Mouse (Mus musculus): ENCODE results near the gene Cdh13.

Gene Cdh13

DNA sequence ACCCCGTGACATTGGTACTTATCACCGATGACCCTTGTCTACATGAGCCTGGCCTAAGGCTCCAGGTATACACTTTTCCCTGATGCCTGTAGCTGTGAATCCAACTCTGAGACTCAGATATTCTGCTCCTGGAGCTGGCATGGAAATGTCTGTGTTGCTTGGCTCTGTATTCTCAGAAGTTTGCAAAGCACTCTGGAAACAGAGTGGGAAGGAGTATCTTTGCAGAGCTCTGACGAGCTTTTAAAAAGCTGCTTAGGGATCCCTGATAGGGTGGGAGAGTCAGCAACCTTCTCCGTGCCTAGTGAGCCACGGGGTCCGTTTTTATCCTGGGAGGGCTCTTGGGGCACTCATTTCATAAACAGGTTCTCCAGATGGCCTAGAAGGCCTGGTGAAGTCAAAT, 526.1 kb downstream of the Cdh13 start:
- CTCF ChIA-PET = no interaction called here

DNA sequence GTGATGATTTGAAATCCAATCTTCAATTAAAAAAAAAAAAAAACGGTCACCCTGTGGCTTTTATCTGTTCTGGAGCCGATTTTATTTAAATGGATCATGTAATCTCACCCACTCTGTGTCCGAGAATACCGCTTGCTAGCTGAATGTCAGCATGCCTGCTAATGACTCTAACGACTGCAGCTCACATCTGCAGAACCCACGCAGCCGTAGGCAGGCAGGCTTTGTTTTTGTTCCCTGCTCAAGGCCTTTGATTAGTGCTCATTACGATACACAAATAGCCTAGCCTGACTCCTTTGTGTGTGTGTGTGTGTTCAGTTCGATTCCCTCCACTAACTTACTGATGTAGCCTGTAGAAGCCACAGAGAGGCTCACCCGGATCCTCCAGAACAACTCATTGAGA, 531.5 kb downstream of the Cdh13 start:
- CTCF ChIA-PET = no interaction called here

DNA sequence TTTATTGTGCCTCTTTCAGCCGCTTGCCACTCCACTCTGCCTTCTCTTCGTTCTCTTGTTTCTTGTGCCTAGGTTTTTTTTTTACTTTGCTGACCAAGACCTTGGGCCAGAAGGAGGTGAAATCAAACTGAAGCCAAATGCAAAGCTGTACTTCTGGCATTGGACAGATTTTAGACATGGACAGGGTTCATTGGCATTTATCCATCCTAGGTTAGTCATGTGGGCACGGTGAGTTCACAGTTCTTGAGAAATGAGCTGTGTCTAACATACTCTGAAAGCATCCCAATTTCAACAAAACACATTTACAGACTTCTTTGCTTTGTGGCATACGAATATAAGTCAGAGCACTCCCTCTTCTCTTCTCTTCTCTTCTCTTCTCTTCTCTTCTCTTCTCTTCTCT, 543.2 kb downstream of the Cdh13 start:
- CTCF ChIA-PET = no interaction called here

DNA sequence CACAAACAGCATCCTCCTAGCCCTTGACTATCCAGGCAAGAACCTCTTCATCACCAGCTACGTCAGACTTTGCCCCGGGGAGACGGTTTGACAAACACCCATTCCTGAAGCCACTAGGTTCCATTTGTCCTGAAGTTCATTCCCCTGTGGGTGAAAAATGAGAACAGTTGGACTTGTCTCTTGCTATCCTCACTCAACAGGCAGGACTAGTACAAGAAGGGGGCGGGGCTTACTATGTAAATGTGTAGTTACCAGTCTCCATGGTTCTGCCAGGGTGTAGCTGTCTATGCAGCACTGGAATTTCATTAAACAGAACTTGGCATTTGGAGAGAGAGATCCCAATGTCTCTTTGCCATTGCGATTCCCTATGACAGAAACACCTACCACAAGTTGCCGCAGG, 544.2 kb downstream of the Cdh13 start:
- CTCF ChIA-PET = no interaction called here

DNA sequence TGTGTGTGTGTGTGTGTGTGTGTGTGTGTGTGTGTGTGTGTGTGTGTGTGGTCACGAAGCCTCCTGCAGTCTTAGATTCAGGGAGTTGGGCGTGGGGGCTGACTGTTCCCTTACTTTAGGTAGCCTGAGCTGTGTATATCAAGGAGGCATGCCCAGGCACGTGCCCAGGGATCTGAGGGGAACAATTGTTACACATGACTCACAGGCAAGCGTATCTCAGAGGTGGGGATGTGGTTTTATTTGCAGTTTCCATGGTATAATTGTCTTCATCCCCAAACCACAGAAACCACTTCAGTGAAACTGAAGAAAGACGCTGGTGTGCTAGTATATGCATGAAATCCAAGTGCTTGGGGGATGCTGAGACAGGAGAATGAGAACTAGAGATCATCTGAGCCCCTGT, 546.8 kb downstream of the Cdh13 start:
- CTCF ChIA-PET = no interaction called here

DNA sequence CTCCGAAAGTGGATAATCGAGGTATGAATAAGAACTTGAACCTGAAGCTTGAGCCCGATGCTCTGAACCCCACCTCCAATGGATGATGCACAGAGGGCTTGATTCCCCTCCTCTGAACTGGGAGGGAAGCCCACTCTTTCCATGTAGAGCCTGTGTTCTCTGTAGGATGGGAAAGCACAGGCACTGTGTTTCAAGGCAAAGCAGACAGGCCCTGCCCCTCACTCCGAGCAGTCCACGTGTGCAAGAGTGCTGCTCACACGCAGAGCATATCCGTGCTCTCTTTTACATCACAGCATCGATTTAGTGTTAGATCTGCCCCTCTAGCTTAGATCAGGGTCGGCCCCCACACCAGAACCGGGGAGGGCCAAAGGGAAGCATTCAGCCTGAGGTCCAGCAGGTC, 547.5 kb downstream of the Cdh13 start:
- CTCF ChIA-PET = no interaction called here

DNA sequence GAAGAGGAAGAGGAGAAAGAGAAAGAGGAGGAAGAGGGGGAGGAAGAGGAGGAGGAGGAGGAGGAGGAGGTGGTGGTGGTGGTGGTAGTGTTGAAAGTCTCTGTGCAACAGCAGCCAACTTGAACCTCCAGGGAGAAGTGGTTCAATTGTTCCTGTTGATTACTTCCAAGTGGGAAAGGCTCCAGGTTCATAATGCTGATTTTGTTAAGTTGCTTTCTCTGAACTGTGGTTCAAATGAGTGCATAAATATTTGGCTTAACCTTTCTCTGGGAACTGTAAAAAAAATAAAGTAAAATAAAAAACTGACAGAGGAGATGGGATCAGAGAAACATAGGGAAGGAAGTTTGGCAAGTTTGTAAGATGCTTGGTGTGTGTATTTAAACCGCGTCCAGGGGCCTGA, 555.3 kb downstream of the Cdh13 start:
- CTCF ChIA-PET = no interaction called here

DNA sequence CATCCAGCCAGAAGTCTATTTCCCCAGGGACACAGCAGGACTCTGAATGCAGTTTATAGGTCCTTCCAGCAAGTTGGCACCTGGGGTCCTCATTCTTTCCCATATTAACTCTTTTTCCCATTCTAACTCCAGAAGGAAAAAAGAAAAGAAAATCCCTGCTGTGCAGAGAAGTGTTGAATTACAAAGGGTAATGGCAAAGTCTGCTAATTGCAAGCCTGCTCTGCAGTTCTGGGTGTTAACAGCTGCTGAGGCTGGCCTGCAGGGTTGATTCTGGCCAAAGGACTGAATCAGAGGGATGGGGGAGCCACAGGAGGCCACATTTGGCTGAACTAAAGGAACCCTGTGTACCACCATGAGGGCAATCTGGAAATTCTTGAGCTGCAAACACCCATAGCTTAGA, 562.2 kb downstream of the Cdh13 start:
- CTCF ChIA-PET = no interaction called here

DNA sequence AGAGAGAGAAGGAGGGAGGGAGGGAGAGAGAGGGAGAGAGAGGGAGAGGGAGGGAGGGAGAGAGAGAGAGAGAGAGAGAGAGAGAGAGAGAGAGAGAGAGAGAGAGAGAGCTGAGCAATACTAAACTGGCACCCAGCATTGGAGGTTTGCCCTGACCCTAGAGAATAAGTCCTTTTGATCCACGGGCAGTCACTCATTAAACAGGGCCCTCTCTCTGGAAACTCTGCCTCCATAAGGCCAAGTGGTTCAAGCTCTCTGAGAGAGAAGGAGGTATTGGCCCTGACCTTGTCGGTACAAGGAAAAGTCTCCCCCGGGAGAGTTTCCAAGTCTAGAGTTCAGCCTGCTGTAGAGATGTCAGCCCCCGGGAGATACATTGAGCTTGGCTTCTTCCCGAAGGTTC, 564.5 kb downstream of the Cdh13 start:
- CTCF ChIA-PET = no interaction called here

DNA sequence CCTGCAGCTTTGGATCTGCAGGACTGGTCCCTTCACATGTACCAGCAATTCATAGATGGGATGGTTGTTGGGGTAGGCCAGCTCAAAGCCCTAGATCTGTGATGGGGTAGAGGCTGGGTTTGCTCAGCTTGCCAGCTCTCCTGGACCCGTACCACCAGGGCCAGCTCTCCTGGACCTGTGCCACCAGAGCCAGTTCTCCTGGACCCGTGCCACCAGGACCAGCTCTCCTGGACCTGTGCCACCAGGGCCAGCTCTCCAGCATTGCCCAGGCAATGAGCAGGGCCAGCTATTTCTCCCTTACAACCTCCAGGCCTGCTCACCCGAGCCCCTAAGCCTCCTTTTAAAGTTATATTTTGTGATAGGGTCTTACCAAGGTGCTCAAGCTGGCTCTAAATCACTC, 566.0 kb downstream of the Cdh13 start:
- CTCF ChIA-PET = no interaction called here

DNA sequence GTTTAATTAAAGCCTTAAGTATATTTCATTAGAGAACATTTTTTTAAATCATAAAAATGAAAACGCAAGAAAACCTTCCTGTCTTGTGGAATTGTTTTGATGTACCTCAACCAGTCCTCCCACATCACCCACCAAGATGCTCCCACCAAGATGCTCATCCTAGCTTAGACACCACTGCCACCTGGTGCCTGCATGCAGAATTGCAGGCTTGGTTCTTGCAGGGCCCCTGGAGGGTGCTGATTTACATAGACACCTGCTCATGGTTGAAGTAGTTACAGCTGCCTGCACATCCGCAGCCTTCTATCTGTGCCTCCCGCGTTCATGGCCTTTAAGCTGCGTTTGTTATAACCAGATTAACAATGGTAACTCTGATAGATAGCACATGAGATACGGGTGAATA, 566.8 kb downstream of the Cdh13 start:
- CTCF ChIA-PET = no interaction called here

DNA sequence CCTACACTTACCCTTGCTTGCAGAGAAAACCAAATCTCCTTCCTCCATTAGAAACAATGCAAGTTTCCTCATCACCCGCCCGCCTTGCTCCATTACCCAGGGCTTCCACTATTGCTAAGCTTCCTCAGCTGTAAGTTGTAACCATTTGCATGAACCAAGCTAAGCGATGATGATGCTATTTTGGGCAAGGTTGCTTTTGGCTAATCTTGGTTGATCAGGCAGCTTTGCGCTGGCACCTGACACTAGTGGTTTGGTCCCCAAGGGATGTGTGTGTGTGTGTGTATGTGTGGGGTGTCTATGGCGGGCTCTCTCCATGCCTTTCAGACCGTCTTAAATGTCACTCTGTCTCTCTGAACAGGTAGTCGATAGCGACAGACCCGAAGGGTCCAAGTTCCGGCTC, 567.8 kb downstream of the Cdh13 start:
- CTCF ChIA-PET = no interaction called here

DNA sequence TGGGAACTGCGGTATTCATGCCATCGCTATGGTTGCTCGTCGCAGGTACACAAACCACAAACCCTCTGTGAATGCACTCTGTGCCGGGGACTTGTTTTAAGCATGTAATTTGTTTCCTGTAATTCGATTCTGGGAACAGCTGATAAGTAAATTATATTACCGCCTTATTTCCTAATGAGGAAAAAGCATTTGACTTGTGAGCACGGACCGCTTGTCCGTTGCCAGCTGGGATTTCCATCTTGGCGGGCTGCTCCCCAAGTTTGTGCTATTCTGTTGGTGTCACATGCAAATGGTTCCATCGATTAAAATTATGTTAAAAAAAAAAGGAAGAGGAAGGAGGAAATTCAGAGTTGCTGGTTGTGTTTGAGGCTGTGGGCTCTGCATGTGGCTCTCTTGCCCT, 569.3 kb downstream of the Cdh13 start:
- CTCF ChIA-PET = no interaction called here

DNA sequence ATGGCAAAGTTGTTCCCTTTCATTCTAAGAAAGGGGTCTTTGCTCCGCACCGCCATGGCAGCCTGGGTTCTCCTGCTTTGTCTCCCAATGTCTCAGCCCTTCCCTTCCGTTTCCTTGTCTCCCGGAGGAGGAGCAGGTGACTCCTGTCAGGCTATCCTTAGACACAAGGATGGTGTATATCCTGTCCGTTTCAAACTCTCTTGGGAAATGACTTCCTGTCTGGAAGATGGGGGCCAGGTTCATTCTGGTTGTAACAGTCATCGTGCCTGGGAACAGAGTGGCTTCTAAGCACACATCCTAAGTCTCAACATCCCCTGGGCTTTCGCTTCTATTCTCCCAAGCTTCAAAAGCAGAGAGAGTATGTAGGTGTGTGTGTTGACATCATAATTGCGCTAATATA, 571.1 kb downstream of the Cdh13 start:
- CTCF ChIA-PET = no interaction called here

DNA sequence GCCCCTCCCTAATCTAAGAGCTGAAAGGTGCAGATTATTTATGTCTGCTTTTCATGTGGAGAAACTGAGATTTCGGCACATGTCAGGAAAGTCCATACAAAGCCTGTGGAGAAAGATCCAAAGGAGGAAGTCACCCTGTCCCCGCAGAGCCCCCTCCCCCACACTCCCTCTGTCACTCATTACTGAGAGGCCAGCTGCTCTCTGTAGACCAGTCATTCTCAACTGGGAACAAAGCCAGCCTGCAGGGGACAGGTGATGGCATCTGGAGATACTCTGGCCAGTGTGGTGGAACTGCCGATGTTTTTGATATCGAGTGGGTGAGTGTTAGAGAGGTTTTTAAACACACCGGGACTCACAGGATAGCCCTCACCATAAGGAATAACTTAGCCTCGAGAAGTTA, 582.8 kb downstream of the Cdh13 start:
- CTCF ChIA-PET = no interaction called here

DNA sequence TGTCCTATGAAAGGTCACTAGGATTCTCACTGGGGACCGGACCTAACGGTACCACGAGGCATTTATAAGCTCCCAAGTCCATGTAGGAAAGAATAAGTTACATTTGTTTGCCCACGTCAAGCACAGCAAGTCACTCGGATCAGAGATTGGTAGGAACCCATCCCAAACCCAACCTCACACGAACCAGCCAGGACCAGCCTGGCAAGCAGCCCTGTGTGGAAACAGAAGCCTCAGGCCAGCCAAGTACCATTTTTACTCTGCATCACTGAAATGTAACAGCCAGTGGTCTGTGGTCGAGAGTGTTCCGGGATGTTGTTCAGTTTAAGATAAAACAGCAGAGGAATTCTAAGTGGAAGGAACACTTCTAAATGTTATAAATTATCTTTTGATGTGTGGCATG, 587.2 kb downstream of the Cdh13 start:
- CTCF ChIA-PET = no interaction called here

DNA sequence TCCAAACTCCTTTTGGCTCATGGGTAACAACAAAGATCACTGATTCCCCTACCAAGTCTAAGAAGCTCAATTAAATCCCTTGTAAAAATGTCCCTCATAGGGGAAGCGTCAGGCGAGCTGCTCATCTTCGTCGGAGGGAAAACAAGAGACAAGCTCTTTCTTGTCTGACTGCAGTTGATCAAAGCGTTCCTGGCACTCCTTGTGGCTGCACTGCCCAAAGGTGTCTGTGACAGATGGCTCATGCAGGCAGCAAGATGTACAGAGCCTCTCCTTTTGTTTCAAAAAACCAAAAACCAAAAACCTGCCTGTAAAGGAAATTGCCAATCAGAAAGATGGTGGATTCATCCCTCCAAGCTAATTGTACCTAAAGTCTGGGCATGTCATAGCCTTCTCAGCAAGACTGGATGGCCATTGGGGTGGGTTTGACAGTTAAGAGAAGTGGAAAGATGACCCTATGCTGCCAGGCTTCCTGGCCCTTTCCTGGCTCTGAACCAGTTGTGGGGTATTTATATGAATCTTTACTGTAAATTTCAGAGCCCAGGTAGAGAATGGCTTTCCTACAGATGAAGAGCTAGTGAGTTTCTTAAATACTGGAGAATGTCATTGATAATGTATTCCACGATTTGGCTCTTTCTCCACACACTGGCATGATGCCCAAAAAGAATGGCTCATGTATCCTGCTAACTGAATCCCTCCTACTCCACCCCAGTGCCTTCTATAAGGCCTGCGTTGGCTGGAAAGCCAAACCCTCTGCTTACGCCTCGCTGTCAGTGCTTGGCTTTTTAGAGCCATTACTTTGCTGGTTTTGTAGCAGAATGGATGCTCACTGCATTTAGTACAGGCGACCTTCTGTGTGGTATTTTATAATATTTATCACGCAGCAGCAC, 596.6 kb downstream of the Cdh13 start:
- CTCF ChIA-PET = no interaction called here

DNA sequence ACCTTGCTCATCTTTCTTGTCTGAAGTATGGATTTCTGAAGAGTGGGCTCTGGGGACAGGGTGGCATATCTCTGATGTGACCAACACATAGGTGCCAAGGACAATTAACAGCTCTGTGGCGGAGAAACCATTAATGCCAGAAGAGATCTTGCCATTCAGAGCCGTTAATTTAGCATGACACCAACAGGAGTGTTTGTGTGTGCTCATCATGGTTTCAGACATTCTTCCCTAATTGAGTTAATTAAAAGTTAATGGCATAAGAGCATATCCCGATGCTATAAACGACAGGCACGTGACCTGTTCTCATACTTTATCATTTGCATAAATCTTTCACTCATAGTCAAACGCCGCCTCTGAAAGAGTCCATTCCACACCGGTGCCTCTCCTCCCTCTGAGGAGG, 600.8 kb downstream of the Cdh13 start:
- CTCF ChIA-PET = no interaction called here

DNA sequence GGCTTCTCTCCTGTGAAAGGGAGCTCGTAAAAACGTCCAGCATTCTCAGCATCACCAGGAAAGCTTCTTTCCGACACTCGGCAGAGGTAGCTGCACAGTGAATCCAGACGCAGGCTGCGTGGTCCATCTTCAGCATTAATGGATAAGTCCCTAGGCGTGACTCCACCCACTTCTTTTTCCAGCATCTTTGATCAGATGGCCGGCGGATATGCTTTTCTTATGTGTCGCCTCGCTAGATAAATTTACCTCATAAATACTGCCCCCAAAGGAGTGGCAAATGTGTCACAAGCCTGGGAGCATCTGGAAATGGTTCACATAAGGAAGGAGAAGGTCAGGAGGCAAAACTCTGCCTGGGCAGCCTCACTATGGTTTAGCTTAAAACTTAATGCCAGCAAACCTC, 601.5 kb downstream of the Cdh13 start:
- CTCF ChIA-PET = no interaction called here

DNA sequence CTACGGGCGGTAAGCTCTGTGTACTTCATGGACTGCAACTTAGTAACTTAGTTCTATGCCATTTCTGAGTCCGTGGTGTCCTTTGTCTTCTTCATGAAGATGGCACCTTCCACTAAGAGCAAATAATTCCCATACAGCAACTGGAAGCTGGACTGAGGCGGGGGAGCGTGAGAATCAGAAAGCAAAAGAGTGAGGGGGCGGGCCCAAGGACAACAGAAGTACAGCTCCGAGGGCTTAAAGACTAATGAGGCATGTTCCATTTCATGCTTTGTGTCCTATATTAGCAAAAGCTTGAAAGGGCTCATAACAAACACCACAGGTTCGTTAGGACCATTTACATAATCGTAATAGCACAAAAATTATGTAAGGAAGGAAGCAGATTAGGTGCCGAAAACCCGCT, 618.9 kb downstream of the Cdh13 start:
- CTCF ChIA-PET = no interaction called here

DNA sequence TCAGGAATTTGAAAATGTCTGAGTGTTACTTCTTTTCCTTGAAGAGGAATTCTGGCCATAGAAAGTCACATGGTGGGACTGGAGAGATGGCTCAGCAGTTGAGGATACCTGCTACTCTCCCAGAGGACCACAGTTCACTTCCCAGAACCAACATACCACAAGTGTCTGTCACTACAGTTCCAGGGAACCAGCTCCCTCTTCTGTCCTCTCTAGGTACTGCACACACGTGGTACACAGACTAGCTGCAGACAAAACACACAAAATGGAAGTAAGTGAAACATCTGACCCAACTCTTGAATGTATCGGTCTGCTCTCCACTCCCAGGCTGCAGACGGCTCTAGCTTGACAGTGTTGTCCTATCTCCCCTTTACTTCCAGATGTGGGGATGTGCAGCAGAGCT, 633.0 kb downstream of the Cdh13 start:
- CTCF ChIA-PET = no interaction called here

DNA sequence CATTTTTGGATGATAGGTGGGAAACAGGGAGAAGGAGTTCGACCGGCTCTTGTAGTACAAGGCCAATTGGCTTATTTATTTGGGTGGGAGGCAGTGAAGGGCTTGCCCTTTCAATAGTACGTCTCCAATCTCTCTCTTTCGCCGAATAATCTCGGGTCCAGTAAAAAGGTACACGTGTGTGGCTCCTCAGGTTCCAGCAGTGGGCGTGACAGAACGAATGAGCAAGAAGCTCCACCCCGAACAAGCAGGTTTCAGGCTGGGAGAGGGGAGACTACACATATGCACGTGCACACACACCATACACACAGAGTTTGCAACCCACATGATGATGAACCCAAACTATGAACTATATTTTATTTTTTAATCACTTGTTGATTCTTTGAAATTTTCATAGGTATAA, 653.9 kb downstream of the Cdh13 start:
- CTCF ChIA-PET = no interaction called here

DNA sequence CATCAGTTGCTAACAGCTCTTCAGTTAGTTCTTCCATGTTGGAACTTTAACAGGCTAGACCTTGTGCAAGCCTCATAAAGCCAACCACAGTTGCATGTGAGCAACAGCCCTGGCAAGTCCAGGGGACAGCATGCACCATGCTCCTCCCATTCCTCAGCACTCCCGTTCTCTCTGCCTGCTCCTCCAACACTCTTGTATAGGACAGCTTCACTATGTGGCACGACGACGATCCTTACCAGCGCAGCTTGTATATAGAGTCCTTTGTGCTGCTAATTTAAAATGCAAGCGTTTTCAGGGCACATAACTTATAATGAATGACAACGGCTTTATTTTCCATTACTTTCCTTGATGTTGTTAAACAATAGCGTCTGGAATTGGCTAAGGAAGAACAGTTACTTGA, 654.5 kb downstream of the Cdh13 start:
- CTCF ChIA-PET = no interaction called here
